Mouse (Mus musculus): ENCODE data around the gene Tcp11x2. TPM values are rescaled to one million over a fixed set of nuclear protein-coding genes. Genes with fewer than 3 reads are reported as not detected.

Tcp11x2 gene
- not detected for polyA plus RNA-seq (2017; shearing (Covaris generic))

DNA sequence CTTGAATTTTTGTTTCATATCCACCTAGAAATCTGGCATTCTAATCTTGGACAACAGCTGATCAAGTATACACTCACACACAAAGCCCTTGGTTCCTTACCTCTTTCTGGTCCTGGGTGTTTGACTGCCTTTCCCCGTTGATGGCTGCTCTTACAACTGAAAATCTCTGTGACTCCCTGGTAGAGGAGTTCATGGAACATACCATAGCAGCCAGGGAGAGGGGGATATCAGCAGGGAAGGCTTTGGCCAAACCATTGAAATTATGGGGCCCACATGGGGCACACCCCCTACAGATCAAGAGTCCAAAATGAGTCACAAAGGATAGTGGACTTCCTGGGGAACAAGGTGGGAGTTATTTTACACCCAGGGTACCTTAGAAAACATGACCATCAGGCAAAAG is at the start of gene Tcp11x2:
Gene Tcp11x2, minus strand, starts transcription at position 158 of the 400 bp plus-strand sequence.

DNA sequence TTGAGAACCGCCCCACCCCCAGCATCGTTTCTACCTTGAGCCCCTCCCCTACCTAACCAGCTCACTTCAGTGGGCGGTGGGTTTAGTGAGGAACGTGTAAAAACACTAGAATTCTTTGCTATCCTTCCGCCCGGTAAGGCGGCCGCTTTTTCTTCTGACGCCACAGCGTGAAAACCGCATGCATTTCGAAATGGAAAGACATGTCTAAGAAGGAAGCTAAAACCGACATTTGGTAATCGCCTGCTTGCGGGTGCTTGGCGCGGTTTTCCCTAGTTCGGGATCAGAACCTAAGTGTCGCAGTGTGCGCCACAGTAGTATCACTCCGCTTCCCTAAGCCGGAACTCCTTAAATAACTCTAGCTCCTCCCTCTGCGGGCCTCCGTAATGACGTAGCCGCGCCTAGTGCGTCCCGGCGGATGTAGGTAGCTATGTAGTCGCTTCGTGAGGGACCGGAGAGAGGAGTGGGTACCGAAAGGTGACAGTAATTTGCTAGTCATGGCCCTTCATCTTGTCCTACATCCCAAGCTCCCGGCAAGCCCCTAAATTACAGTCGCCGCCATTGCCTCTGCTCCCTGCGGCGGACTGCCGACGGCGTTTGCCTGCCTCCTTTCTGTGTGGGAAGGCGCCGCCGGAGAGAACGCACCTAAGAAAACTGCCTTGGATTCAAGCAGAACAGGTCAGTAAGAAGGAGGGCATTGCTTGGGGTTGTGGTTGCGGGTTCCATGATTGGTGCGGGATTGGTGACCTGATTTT is 48.9 kb upstream of the Tcp11x2 start, which contains the start of the genes Armcx5 and Gprasp1:
Gene Armcx5, plus strand, starts transcription at position 430 of the 752 bp plus-strand sequence.
Gene Gprasp1, plus strand, starts transcription at position 430 of the 752 bp plus-strand sequence.

DNA sequence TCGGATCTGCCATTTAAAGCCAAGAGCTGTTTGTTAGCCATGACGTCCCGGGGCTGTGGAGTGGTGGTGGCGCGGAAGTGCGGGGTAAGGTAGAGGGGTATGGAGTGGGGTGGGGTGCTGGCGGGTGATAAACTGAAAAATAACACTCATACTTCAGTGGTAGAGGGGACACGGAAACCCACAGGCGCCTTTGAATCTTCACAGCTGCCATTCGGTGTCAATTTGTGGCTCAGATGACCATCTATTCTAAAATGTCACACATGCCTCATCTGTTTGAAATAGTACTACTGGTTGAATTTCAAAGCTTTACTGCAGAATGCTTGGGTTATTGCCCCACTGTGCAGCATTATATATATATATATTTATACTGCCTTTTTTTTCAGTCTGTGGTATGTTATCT is 31.6 kb upstream of the Tcp11x2 start, which contains the start of gene Tmsb15a:
Gene Tmsb15a, minus strand, starts transcription at position 101 of the 400 bp plus-strand sequence.

DNA sequence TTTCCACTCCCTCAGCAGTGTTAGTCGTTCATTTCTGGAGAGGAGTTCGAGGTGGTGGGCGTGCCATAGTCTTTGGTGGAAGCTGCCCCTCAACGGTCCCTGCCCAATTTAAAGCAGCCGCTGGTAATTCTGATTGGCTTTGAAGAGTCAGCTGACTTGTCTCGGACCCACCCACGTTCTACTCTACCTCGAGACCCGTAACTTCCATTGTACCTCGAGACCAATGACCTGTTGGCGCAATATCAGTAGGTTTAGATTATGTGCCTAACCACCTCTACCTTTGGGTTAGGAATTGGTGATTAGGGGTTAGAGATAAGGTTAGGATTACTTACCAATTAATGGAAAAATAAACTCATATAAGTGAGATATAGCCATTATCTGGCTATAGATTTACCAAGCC is 66.0 kb downstream of the Tcp11x2 start, which contains the start of gene Prame:
Gene Prame, minus strand, starts transcription at position 101 of the 400 bp plus-strand sequence.

Other genes with a start within 250 kb of the Tcp11x2 start
- not detected for gene AV320801, start 199.2 kb downstream of the Tcp11x2 start, polyA plus RNA-seq (2017; shearing (Covaris generic))
- gene Nxf7, start 95.0 kb downstream of the Tcp11x2 start, polyA plus RNA-seq (2017; shearing (Covaris generic)), result not detected
- not detected for gene Prame, start 66.1 kb downstream of the Tcp11x2 start, polyA plus RNA-seq (2017; shearing (Covaris generic))
- gene Tmsb15a, start 31.5 kb upstream of the Tcp11x2 start, polyA plus RNA-seq (2017; shearing (Covaris generic)), result not detected
- gene Armcx5, start 48.9 kb upstream of the Tcp11x2 start, polyA plus RNA-seq (2017; shearing (Covaris generic)), result 13.7 TPM
- 44.3 TPM for gene Gprasp1, start 48.9 kb upstream of the Tcp11x2 start, polyA plus RNA-seq (2017; shearing (Covaris generic))
- gene Bhlhb9, start 103.8 kb upstream of the Tcp11x2 start, polyA plus RNA-seq (2017; shearing (Covaris generic)), result 35.7 TPM
- gene Gprasp2, start 145.2 kb upstream of the Tcp11x2 start, polyA plus RNA-seq (2017; shearing (Covaris generic)), result 18.9 TPM

All from activated CD4-positive, CD25-positive, alpha-beta regulatory T cell, adult 9 weeks (primary cell).